Mouse (Mus musculus) MN1 (cell line): Measurements from ENCODE around the gene Serpinb1c.
"Not testable (repeated sequence)": the region's sequence is repeated elsewhere in the genome, so short reads cannot be mapped to it uniquely, and the experiment has no call there.

Experiments used
- DNase-seq: peaks from one replicate; pipeline ENCODE4 v3.0.0-alpha.2; 2016; ENCODE audit warnings: low spot score

Gene Serpinb1c

DNA sequence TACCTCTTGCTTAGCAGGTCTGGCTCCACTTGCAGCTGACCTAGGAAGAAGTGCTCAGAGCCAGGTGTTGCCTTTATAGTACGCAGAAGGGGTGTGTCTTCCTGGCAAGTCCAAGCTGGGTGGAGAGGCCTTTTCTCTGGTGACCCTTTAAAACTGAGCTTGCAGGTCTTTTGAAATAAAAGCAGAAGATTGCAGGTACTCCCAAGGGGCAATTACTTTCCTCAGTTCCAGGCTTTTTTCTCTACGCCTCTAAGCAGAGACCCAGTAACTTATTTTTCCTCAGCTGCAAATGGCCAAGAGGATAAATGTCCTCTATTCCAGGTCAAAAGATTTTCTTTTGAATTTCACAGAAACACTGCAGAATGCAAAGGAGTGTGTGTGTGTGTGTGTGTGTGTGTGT, at the start of gene Serpinb1c:
Serpinb1c (minus strand) TSS at position 101 of the 400 bp plus-strand sequence.
- DNase-seq: no peak

- not testable (repeated sequence) for DNase-seq
Observed at GRCm38 (mm10) chr13:32939191-32939590, 41.2 kb upstream of the Serpinb1c start.

DNA sequence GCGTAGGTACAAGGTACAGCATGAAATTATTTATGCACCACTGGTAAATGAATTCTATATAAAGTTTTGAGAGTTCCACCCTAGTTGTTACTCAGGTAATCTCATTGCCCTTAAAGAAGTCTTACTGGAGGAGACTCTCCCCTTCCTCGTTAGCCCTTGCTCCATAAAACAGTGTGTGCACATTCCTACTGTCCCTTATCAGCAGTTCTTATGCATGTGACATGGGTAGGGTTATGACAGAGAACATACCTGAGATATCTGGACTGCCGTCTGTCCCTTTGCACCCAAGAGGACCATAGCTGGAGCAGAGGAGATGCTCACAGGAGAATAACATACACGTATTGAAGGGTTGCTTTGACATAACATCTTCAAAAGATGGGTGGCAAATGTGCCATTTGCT, 40.3 kb upstream of the Serpinb1c start:
- not testable (repeated sequence) for DNase-seq

- no peak for DNase-seq
Observed at GRCm38 (mm10) chr13:32934706-32935381, 36.8 kb upstream of the Serpinb1c start.

- DNase-seq: no peak
Observed at GRCm38 (mm10) chr13:32929107-32929750, 31.2 kb upstream of the Serpinb1c start.

- no peak for DNase-seq
Observed at GRCm38 (mm10) chr13:32927241-32927640, 29.2 kb upstream of the Serpinb1c start.

GRCm38 (mm10) chr13:32926661-32927060, 28.6 kb upstream of the Serpinb1c start:
- no peak for DNase-seq

- no peak for DNase-seq
Observed at GRCm38 (mm10) chr13:32924578-32925360, 26.8 kb upstream of the Serpinb1c start.

GRCm38 (mm10) chr13:32922622-32923021, 24.6 kb upstream of the Serpinb1c start:
- no peak for DNase-seq

DNA sequence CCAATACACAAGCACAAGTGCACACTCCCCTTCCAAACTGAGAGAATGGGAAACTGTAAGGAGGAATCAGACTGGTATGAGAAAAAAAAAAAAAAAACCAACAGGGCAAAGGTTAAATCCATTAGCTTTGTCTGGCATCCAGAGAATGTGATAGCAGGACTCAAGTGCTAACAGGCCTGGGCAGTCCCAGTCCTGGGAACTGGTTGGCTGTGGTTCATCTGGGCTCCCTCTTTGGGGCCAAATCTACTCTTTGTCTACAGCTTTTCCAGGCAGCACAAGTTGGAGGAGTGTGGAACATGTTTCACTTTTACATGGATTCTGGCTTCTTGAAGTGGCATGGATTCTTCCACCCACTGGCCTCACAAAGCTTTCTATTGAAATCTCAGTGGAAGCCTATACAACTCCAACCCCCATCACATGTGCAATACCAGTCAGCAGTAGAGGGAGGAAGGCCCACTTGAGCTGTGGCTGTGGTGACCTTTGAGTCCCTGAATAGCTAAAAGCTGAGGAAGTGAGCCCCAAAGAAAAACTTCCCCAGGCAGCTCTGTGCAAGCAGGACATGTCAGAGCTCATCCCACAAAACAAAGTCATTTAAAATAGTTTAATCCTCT, 14.9 kb upstream of the Serpinb1c start:
- no peak for DNase-seq

DNA sequence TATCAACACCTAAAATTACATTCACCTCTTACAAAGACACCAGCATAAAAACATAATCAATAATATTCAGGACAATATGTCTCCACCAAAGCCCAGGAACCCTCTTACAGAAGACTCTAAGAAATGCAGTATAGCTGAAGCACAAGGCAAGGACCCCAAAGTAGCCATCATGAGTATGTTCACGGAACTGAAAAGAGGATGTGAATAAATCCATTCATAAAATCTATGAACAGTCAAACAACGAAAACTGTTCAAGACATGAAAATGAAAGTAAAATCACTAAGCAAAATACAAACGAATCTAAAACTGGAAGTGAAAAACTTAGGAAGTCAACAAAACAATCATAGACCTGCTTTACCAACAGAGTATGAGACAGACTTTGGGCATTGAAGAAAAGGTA, 10.2 kb upstream of the Serpinb1c start:
- no peak for DNase-seq

GRCm38 (mm10) chr13:32903211-32903873, 5.3 kb upstream of the Serpinb1c start:
- peak; percentile 68 for DNase-seq

DNA sequence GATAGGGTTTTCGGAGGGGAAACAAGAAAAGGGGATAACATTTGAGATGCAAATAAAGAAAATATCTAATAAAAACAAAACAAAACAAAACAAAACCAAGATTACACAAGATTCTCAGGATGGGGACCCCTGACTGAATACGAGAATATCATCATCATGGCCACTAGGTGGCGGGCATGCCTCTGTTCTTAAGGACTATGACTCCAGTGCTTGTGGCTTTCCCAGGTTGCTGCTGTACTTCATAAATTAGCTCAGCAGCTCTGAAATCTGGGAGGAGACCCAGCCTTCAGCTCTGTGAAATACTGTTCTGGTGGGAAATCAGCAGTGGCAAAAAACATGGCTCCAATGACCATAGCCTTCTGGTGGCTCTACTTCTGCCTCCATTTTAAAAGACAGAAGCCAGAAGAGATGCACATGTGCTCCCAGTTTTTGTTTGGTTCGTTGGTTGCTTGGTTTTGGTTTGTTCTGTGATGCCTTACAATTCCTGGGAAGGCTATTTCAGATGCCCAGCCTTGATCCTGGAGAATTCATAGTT, 4.5 kb upstream of the Serpinb1c start:
- DNase-seq: peak; percentile 54

- peak; percentile 13 for DNase-seq
Observed at GRCm38 (mm10) chr13:32900639-32901038, 2.6 kb upstream of the Serpinb1c start.

GRCm38 (mm10) chr13:32899114-32899513, 1.1 kb upstream of the Serpinb1c start:
- DNase-seq: not testable (repeated sequence)

DNA sequence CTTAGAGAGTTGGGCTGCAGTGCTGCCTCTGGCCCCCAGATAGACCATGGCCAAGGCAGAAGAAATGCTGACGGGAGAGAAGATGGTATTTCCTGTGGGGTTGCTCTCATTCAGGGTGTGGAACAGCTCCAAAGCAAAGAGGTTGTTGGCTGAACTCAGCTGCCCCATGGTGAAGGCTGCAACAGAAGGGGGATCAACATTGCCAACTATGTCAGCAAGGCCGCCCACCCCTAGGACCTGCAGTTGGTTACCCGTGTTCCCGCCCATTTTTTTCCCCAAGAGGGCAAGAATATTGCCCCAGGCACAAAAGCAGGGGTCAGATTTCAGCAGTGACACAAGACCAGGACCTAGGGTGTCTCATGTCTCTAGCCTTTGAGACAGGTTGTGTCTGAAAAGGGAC, 1.1 kb downstream of the Serpinb1c start:
- DNase-seq: no peak

DNA sequence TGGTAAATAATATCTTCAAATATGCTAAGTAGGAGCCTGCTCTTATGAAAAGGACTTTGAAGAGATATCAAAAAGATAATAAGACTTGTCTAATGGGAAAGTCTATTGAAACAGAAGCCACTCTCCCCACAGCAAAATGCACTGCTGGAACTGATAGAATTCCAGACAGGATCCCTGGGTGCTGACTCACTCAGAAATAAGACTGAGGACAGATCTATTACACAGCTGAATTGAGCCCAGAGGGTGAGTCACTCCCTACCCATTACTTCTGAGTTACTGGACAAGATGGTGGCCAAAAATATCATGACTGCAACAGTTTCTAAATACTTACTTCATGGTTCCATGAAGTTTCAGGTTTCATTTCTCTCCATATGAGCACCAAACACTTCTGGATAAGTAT, 13.3 kb downstream of the Serpinb1c start:
- DNase-seq: no peak

DNA sequence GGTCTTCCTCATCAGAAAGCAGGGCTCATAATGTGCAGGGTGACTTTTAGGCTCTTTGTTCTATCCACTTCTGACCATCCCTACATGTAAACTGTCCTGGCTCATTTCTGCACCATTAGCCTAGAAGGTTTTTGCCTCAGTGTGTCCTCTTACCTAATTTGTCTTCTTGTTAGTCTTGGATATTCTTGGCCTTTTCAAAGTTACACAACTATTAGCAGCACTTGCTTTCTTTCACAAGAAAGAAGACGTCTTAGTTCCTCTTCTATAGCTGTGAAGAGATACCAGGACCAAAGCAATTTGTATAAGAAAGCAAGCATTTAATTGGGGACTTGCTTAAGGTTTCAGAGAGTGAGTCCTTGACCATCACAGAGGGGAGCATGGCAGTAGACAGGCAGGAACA, 24.1 kb downstream of the Serpinb1c start:
- DNase-seq: no peak

DNA sequence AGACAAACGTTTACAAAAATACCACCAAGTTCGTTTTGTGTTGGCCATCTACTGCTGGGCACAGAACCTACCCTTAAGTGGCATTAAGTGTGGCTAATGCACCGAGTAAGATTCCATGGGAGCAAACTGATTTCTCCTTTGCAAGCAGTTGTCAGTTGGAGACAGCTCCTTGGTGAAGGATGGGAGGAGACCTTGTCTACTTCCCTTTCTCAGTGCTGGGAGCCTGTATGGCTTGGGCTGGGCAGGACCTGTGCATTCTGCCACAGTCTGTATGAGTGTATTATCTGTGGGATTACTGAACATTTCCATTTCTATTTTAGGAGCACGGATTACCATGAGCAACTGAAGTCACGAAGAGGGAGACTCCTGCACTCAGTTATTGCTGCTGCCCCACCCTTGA, 29.2 kb downstream of the Serpinb1c start:
- no peak for DNase-seq

DNA sequence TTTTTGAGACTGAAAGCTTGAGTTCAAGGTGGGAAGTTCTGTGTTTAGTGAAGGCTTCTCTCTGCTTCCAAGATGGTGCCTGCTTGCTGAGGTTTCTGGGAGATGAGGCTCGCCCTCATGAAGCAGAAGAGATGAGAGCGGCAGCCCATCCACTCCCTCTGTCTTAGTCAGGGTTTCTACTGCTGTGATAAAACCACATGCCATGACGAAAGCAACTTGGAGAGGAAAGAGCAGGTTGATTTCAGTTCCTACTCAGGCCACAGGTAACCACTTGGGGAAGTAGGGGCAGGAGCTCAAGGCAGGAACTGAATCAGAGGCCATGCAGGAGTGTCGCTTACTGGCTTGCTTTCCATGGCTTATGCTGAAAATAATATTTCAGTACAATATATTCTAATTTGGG, 29.8 kb downstream of the Serpinb1c start:
- DNase-seq: not testable (repeated sequence)

GRCm38 (mm10) chr13:32867030-32867429, 31.0 kb downstream of the Serpinb1c start:
- no peak for DNase-seq

DNA sequence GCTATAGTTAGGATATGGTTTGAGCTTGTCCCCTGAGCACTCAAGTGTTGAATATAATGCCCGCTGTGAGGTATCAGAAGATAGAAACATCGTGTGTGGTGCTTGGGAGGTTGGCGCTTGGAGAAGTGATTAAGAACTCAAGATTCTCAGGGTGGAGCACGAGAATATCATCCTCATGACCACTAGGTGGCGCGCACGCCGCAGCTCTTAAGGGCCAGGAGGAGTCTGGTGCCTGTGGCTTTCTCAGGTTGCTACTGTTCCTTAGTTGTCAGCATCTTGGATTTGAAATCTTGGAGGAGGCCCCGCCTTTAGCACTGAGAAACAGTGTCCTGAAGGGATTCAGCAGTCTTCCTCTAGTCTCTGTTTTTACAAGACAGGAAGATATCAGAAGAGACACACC, 31.5 kb downstream of the Serpinb1c start:
- peak; percentile 58 for DNase-seq
